Mouse (Mus musculus) heart, adult 2 months (tissue): ENCODE measurements around the gene Camk2b.

Source experiments
- CTCF ChIP-seq: fragments of 200-600 bp; IDR thresholded peaks from 2 replicates; pipeline ENCODE4 v1.8.1; 2022; ENCODE audit warnings: antibody characterized with exemption, mild to moderate bottlenecking, moderate library complexity
- EP300 ChIP-seq: fragments of 200-500 bp; IDR thresholded peaks from 2 replicates; pipeline ENCODE4 v1.6.1; 2011; ENCODE audit warnings: low read depth, low read length, control low read depth; ENCODE audit not compliant: insufficient read depth
- POLR2A ChIP-seq: fragments of 200-500 bp; IDR thresholded peaks from 2 replicates; pipeline ENCODE4 v1.6.1; 2011; ENCODE audit warnings: mild to moderate bottlenecking, low read depth, low read length, control low read depth; ENCODE audit not compliant: insufficient read depth

GRCm38 (mm10) chr11:5995989-5996388 lies 70.2 kb downstream of the Camk2b start:
- TF ChIP-seq POLR2A (no peak), CTCF (peak; percentile 98), EP300 (peak; percentile 95)
